Mouse (Mus musculus) embryonic facial prominence, embryonic 12.5 days (tissue): Measurements from ENCODE around the gene Rhbdl3. TPM values are rescaled to one million over a fixed set of nuclear protein-coding genes. Genes with fewer than 3 reads are reported as not detected.
A peak's percentile ranks its signal among the peaks of the same experiment; 100 is the strongest.
"Not testable (repeated sequence)": the region's sequence is repeated elsewhere in the genome, so short reads cannot be mapped to it uniquely, and the experiment has no call there.

Experiments used
- ATAC-seq: fragments of 200-750 bp; cut with Nextera tagmentation; 2 replicates; pipeline ENCODE4 v1.8.0; 2017; ENCODE audit not compliant: insufficient number of reproducible peaks, insufficient read depth, low FRiP score, low TSS enrichment
- H3K27ac ChIP-seq: fragments of 300-500 bp; sonication (generic); 2 replicates; pipeline ENCODE4 v1.5.1; 2016; ENCODE audit warnings: mild to moderate bottlenecking
- H3K27me3 ChIP-seq: fragments of 300-500 bp; sonication (generic); 2 replicates; pipeline ENCODE4 v1.6.1; 2016; ENCODE audit warnings: mild to moderate bottlenecking, moderate library complexity
- H3K36me3 ChIP-seq: fragments of 300-500 bp; sonication (generic); 2 replicates; pipeline ENCODE4 v1.6.1; 2016; ENCODE audit warnings: mild to moderate bottlenecking
- H3K4me1 ChIP-seq: fragments of 300-500 bp; sonication (generic); 2 replicates; pipeline ENCODE4 v1.6.1; 2016
- H3K4me2 ChIP-seq: fragments of 300-500 bp; sonication (generic); replicated peaks from 2 replicates; pipeline ENCODE4 v1.6.1; 2016; ENCODE audit warnings: mild to moderate bottlenecking, moderate library complexity
- H3K4me3 ChIP-seq: fragments of 300-500 bp; sonication (generic); 2 replicates; pipeline ENCODE4 v1.5.1; 2016; ENCODE audit warnings: mild to moderate bottlenecking
- H3K9ac ChIP-seq: fragments of 300-500 bp; sonication (generic); 2 replicates; pipeline ENCODE4 v1.6.1; 2016; ENCODE audit warnings: mild to moderate bottlenecking, moderate library complexity
- H3K9me3 ChIP-seq: fragments of 300-500 bp; sonication (generic); 2 replicates; pipeline ENCODE4 v1.6.1; 2016; ENCODE audit warnings: mild to moderate bottlenecking, moderate library complexity
- WGBS: fragments of 180-500 bp; shearing (Covaris S2); methylation state at CpG from one replicate; pipeline ENCODE4 v1.1.7; 2016; 5-methylcytosine and 5-hydroxymethylcytosine counted together
- polyA plus RNA-seq: library from polyadenylated mRNA; unstranded; fragments of >200 nt; fragmentation: Nextera tagmentation; extraction: Ambion mirVana; gene quantifications from 2 replicates; pipeline ENCODE4 v1.2.1, GENCODE M21; 2016

The Rhbdl3 gene
- polyA plus RNA-seq, 1 experiment from 2014 or later, result 7.0 TPM

DNA sequence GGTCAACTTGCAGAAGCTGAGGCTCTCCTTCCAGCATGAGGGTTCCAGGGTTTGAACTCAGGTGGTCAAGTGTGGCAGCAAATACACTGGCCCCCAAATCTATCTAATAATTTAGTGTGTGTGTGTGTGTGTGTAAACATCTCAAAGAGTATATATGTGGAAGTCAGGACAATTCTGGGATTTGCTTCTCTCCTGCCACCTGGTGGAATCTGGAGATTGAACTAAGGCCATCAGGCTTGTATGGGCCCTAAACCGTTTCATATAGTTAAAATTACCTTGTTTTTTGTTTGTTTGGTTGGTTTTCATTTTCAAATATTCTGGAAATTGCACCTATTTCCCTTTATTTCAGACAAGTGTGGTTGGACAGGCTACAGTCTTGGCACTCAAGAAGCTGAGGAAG, 68.2 kb downstream of the Rhbdl3 start:
- Histone ChIP-seq H3K4me2 (no peak overlapping the region), H3K27ac (no peak overlapping the region), H3K4me3 (no peak overlapping the region), H3K27me3 (no peaks in the 10 kb centered on the region), H3K4me1 (no peaks in the 10 kb centered on the region), H3K9me3 (no peaks in the 10 kb centered on the region), H3K36me3 (peaks cover 48% of the 10 kb centered on the region), H3K9ac (no peak overlapping the region)
- WGBS, result 83% methylated on average over 1 of the region's 1 CpGs
- no peak for ATAC-seq

DNA sequence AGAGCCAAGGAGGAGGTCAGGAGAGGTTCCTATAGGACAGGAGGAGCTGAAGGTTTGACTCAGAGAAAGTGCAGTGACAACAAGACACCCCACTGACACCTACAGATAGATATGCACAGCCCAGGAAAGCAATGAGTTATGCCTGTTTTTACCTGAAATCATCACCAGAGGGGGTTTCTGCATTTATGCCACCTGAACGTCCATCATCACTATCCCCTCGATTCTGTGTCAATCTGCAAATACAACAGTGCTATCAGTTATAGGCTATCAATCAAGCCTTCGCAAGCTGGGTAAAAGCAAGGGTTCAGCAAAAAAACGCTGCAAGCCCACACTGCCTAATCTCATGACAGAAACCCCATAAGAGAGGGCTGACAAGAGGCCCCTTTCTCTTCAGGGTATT, 75.9 kb downstream of the Rhbdl3 start:
- 0 out of 2 replicates have a peak, but pooled peaks cover 10% of the 10 kb centered on the region for H3K4me1 ChIP-seq
- peaks cover 26% of the 10 kb centered on the region for H3K36me3 ChIP-seq
- no peak overlapping the region for H3K4me3 ChIP-seq
- H3K27me3 ChIP-seq, result no peaks in the 10 kb centered on the region
- WGBS, result 68% methylated on average over 4 of the region's 4 CpGs
- H3K9me3 ChIP-seq, result no peaks in the 10 kb centered on the region
- peak overlapping the region; percentile 70; the same call in 1 of the 2 replicates for H3K4me2 ChIP-seq
- no peak overlapping the region for H3K27ac ChIP-seq
- no peak for ATAC-seq
- no peak overlapping the region for H3K9ac ChIP-seq

DNA sequence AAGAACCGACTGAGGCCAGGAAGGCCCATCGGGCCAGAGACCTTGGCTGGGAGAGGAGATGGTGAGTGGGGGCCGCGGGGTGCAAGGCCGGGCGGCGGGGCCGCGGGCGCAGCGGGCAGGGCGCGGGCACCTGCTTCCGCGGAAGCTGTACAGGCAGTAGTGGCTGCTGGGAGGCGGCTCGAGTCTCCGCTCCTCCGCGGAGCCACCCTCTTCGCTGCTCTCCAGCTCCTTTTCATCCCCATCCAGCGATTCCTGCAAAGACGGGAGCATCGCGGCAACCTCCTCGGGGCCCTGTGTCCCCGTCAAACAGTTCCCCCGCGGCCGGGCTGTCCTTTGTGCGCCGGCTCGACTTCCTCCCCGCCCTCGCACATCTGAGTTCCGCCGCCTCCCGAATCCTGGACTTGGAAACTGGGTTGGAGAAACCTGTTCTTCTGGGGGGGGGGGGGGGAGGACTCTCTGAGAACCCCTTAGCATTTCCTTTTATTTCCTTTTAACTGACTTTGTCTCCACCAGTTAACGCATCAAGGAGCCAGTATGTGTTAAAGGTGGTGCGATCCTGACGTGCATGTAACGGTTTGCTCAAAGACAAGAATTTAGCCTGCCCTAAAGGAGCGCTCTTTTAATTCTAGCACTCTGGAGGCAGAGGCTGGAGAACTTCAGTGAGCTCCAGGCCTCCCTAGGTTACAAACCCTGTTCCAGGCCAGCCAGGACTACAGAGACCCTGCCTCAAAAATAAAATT, 77.2 kb downstream of the Rhbdl3 start, which contains the start of gene 5730455P16Rik:
Gene 5730455P16Rik, minus strand, starts transcription at position 323 of the 740 bp plus-strand sequence.
- peak within 1 kb of the TSS; percentile 70 for H3K4me2 ChIP-seq
- WGBS, result 2% methylated on average over 43 of the region's 43 CpGs
- H3K9me3 ChIP-seq, result no peaks in the 10 kb centered on the region
- 0 out of 2 replicates have a peak, but pooled peaks cover 10% of the 10 kb centered on the region for H3K4me1 ChIP-seq
- peak within 1 kb of the TSS; percentile 83 for H3K27ac ChIP-seq
- 0 out of 2 replicates have a peak, but pooled peaks have one; percentile 52 for ATAC-seq
- H3K27me3 ChIP-seq, result no peaks in the 10 kb centered on the region
- H3K36me3 ChIP-seq, result peaks cover 22% of the 10 kb centered on the region
- H3K9ac ChIP-seq, result peak within 1 kb of the TSS; percentile 91
- peak within 1 kb of the TSS; percentile 73 for H3K4me3 ChIP-seq

DNA sequence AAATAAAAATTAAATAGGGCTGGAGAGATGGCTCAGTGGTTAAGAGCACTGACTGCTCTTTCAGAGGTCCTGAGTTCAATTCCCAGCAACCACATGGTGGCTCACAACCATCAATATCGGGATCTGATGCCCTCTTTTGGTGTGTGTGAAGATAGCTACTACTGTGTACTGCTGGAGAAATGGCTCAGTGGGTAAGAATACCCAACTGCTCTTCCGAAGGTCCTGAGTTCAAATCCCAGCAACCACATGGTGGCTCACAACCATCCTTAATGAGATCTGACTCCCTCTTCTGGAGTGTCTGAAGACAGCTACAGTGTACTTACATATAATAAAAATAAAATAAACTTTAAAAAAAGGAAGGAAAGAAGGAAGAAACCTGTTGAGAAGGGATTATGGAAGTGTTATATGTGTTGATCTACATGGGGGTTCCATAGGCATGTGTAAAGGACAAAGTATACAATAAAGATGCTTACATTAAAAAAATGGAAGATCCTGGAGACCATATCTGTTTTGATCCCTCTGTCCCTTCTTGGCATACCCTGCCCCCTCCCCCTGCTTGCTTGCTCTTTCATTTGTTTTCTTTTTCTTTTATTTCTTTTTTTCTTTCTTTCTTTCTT, 77.8 kb downstream of the Rhbdl3 start:
- not testable (repeated sequence) for H3K9me3 ChIP-seq, H3K9ac ChIP-seq, ATAC-seq, H3K27me3 ChIP-seq
- Histone ChIP-seq H3K4me1 (0 out of 2 replicates have a peak, but pooled peaks cover 10% of the 10 kb centered on the region), H3K27ac (0 out of 2 replicates have a peak overlapping the region, but pooled peaks have one; percentile 50), H3K4me2 (peak overlapping the region; percentile 70), H3K36me3 (peaks cover 15% of the 10 kb centered on the region), H3K4me3 (peak overlapping the region; percentile 73; the same call in 1 of the 2 replicates)
- WGBS, result 60% methylated on average over 2 of the region's 2 CpGs

DNA sequence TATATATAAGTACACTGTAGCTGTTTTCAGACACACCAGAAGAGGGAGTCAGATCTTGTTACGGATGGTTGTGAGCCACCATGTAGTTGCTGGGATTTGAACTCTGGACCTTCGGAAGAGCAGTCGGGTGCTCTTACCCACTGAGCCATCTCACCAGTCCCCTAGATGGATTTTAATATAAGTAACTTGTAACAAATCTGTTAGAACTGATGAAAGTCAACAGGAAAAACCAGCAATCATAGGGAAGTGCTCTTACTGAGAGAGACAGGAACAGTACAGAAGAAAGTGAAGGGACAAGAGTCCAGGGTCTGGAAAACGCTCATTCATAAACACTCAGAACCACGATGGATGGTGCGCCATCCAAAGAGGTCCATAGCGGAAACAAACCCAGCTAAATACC, 78.5 kb downstream of the Rhbdl3 start:
- H3K9ac ChIP-seq, ATAC-seq, H3K4me2 ChIP-seq, H3K27me3 ChIP-seq, H3K9me3 ChIP-seq, H3K27ac ChIP-seq, H3K4me3 ChIP-seq: not testable (repeated sequence)
- Histone ChIP-seq H3K36me3 (peaks cover 10% of the 10 kb centered on the region), H3K4me1 (0 out of 2 replicates have a peak, but pooled peaks cover 10% of the 10 kb centered on the region)
- WGBS, result 91% methylated on average over 7 of the region's 7 CpGs

DNA sequence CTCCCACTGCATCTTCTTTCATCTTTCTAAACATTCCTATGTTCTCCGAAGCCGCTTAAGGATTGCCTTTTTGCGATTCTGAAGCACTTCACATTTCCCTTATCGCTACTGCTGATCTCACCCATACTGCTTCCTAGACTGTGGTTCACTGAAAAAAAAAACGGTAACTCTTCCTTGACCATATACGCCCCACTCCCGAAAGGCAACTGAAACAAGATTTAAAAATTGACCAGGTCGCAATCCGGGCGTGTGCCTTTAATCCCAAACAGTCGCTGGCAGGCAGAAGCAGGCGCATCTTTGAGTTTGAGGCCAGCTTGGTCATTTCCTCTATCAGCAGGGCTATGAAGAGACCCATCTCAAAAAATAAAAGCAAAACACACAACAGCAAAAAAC, 81.9 kb downstream of the Rhbdl3 start:
- H3K36me3 ChIP-seq, result peaks cover 8% of the 10 kb centered on the region
- peak overlapping the region; percentile 86 for H3K4me3 ChIP-seq
- peak overlapping the region; percentile 93 for H3K9ac ChIP-seq
- H3K4me2 ChIP-seq, result peak overlapping the region; percentile 57
- 7% methylated on average over 12 of the region's 12 CpGs for WGBS
- no peaks in the 10 kb centered on the region for H3K27me3 ChIP-seq
- H3K9me3 ChIP-seq, result no peaks in the 10 kb centered on the region
- no peak for ATAC-seq
- peaks cover 23% of the 10 kb centered on the region for H3K4me1 ChIP-seq
- H3K27ac ChIP-seq, result peak overlapping the region; percentile 82

DNA sequence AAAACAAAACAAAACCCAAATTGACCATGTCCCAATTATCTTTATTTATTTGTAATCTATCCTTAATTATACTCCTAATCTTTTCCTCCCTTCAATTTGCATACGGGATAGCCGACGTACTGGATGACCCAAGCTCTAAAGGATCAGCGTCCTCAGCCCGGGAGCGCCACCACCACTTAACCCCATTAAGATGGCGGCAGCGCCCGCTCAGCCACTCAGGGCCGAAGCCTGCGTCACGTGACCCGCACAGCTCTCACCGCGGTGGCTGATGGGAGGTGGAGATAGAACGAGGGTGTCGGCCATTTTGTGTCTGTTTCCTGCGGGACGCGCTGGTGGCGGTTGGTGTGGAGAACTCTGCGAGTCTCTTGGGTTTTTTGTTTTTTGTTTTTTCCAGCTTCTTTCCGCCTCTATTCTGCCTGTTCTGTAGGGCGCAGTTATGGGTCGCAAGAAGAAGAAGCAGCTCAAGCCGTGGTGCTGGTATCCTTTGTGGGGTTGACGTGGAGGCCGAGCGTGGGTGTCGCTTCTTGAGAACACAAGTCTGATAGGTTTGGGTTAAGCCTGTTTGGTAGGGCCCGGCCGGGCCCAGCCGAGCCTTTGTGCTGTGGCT, 82.4 kb downstream of the Rhbdl3 start, which contains the start of gene Zfp207:
Gene Zfp207, plus strand, starts transcription at position 261 of the 607 bp plus-strand sequence.
- Histone ChIP-seq H3K4me2 (peak within 1 kb of the TSS; percentile 92), H3K36me3 (peaks cover 13% of the 10 kb centered on the region), H3K9ac (peak within 1 kb of the TSS; percentile 93), H3K27me3 (no peaks in the 10 kb centered on the region), H3K9me3 (no peaks in the 10 kb centered on the region), H3K27ac (peak within 1 kb of the TSS; percentile 89), H3K4me1 (peaks cover 23% of the 10 kb centered on the region), H3K4me3 (peak within 1 kb of the TSS; percentile 86)
- ATAC-seq, result peak; percentile 93
- WGBS, result under 1% methylated on average over 33 of the region's 33 CpGs

DNA sequence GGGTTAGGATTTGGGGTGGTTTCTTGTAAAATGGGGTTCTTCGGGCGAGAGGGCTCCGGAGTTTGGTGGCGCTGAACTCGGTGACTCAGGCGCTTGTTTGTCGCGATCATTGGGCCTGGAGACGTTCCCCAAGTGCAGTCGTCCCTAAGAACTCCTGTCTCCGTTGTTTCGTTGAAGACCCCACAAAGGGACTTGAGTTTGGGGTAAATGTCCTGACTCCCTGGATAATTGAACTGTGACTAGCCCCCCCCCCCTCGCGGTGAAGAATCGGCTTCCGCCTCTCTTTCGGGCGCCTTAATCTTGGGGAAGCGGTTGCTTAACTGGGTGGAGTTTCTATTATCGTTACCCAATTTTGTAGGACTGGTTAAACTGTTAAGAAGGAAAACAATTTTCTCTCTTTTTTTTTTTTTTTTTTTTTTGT, 82.9 kb downstream of the Rhbdl3 start:
- peak overlapping the region; percentile 89 for H3K27ac ChIP-seq
- H3K4me3 ChIP-seq, result peak overlapping the region; percentile 86
- peaks cover 17% of the 10 kb centered on the region for H3K36me3 ChIP-seq
- no peak for ATAC-seq
- H3K9ac ChIP-seq, result peak overlapping the region; percentile 93
- WGBS, result 0% methylated on average over 20 of the region's 20 CpGs
- peaks cover 23% of the 10 kb centered on the region for H3K4me1 ChIP-seq
- no peaks in the 10 kb centered on the region for H3K9me3 ChIP-seq
- H3K27me3 ChIP-seq, result no peaks in the 10 kb centered on the region
- H3K4me2 ChIP-seq, result no peak overlapping the region

DNA sequence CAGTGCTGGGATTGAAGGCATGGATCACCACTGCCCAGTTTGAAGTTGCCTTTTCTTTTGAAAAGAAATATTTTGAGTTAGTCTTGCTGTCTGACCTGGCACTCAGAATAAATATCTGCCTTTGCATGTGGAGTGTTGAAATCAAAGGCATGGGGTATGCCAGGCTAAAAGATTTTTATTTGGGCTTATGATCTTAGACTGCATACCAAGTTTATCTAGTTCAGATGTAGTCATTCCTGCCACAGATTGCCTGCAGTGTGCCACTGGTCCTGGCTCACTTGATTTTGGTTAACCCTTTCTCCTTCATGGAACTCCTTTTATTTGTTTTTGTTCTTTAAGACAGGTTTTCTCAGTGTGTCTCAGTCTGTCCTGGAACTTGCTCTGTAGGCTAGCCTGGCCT, 83.7 kb downstream of the Rhbdl3 start:
- no peaks in the 10 kb centered on the region for H3K9me3 ChIP-seq
- peak overlapping the region; percentile 92 for H3K4me2 ChIP-seq
- H3K27me3 ChIP-seq, result no peaks in the 10 kb centered on the region
- peak overlapping the region; percentile 86 for H3K4me3 ChIP-seq
- H3K9ac ChIP-seq, result peak overlapping the region; percentile 73
- ATAC-seq, result no peak
- peaks cover 23% of the 10 kb centered on the region for H3K4me1 ChIP-seq
- H3K27ac ChIP-seq, result no peak overlapping the region
- peaks cover 22% of the 10 kb centered on the region for H3K36me3 ChIP-seq

DNA sequence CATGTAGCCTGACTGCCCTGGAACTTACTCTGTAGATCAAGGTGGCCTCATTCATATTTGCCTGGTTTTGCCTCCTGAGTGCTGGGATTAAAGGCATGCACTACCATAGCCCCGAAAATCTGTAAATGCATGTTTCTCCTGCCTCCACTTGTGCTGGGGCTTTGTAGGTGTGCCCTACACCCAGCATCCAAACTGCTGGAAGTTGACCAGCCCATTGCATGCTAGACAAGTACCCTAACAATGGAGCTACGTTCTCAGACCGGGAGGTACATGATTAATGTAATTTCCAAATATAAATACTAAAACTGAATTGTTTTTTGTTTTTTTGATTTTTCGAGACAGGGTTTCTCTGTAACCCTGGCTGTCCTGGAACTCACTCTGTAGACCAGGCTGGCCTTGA, 84.3 kb downstream of the Rhbdl3 start:
- 57% methylated on average over 4 of the region's 4 CpGs for WGBS
- peaks cover 23% of the 10 kb centered on the region for H3K4me1 ChIP-seq
- H3K9me3 ChIP-seq, result no peaks in the 10 kb centered on the region
- H3K27ac ChIP-seq, result no peak overlapping the region
- H3K4me3 ChIP-seq, result peak overlapping the region; percentile 86
- peak overlapping the region; percentile 92 for H3K4me2 ChIP-seq
- H3K9ac ChIP-seq, result peak overlapping the region; percentile 73
- H3K27me3 ChIP-seq, result no peaks in the 10 kb centered on the region
- peaks cover 27% of the 10 kb centered on the region for H3K36me3 ChIP-seq
- no peak for ATAC-seq

DNA sequence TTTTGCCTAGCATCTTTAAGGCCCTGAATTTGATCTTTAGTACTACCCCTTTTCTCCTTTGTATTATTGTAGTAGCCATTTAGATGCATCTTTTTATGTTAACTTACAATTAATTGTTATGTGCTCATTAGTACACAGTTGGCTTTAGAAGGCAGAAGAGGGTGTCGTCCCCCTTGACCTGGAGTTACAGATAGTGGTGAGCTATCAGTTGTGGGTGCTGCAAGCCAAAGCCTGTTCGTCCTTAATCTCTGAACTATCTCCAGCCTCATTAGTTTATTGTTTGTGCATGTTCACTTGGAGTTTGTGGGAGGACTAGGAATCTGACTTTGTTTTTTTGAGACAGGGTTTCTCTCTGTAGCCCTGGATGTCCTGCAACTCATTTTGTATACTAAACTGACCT, 86.1 kb downstream of the Rhbdl3 start:
- no peak for ATAC-seq
- 84% methylated on average over 2 of the region's 2 CpGs for WGBS
- peak overlapping the region; percentile 92 for H3K4me2 ChIP-seq

More for the DNA sequence above, 86.1 kb downstream of the Rhbdl3 start:
- Histone ChIP-seq H3K4me1 (peaks cover 23% of the 10 kb centered on the region), H3K36me3 (peaks cover 35% of the 10 kb centered on the region), H3K27me3 (no peaks in the 10 kb centered on the region), H3K27ac (no peak overlapping the region), H3K9me3 (no peaks in the 10 kb centered on the region), H3K9ac (no peak overlapping the region), H3K4me3 (no peak overlapping the region)
